Mouse (Mus musculus) heart, adult 2 months (tissue): Measurements from ENCODE around the gene Pnlip.

ENCODE experiments used
- CTCF ChIP-seq: fragments of 200-600 bp; IDR thresholded peaks from 2 replicates; pipeline ENCODE4 v1.8.1; 2022; ENCODE audit warnings: antibody characterized with exemption, mild to moderate bottlenecking, moderate library complexity
- POLR2A ChIP-seq: fragments of 200-500 bp; IDR thresholded peaks from 2 replicates; pipeline ENCODE4 v1.6.1; 2011; ENCODE audit warnings: mild to moderate bottlenecking, low read depth, low read length, control low read depth; ENCODE audit not compliant: insufficient read depth

DNA sequence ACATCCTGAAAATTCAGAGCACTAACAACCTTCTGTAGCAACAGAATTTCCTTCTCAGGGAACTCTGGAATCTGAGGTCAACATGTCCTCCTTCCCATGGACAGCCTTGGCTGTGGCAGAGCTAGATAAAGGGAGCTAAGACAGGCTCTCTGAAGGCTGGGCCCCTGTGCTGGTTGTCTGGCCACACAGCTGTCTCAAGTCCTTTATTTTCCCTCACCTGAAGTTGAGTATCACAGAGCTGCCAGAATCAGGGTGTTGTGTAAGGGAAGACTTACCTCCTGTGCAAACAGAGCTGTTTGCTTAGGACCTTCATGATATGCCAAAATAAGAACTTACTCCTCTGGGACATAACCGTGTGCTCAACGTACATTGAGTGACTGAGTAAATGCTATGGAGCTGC lies 43.9 kb downstream of the Pnlip start:
- TF ChIP-seq POLR2A = no peak
- TF ChIP-seq CTCF = no peak
